Mouse (Mus musculus): ENCODE results near the gene Olfr279. TPM values are rescaled to one million over a fixed set of nuclear protein-coding genes. Genes with fewer than 3 reads are reported as not detected.

Olfr279 gene
- polyA plus RNA-seq, 1 experiment from 2014 or later, result not detected

GRCm38 (mm10) chr15:98479568-98480102, 12.6 kb upstream of the Olfr279 start:
- no peaks in the 10 kb centered on the region for H3K36me3 ChIP-seq (ENCODE audit: control insufficient read depth, insufficient read depth, low read length)
- no peak overlapping the region for H3K4me3 ChIP-seq (ENCODE audit: low read depth, low read length)
- no peak overlapping the region for H3K4me2 ChIP-seq (ENCODE audit: low read length)
- H3K27me3 ChIP-seq (replicated peaks; ENCODE audit: control insufficient read depth, insufficient read depth, low read length), result no peaks in the 10 kb centered on the region
- H3K9ac ChIP-seq (ENCODE audit: low read length), result no peak overlapping the region
- H3K9me3 ChIP-seq (replicated peaks; ENCODE audit: control insufficient read depth, low read length), result no peaks in the 10 kb centered on the region
- H3K27ac ChIP-seq (ENCODE audit: low read depth, low read length), result no peak overlapping the region
- H3K4me1 ChIP-seq (ENCODE audit: control insufficient read depth, insufficient read depth, low read length), result no peaks in the 10 kb centered on the region
- ATAC-seq (no peak), DNase-seq (ENCODE audit: low spot score) (no peak)
- WGBS, result 70% methylated on average over 7 of the region's 7 CpGs

- Histone ChIP-seq H3K36me3 (ENCODE audit: control insufficient read depth, insufficient read depth, low read length) (no peaks in the 10 kb centered on the region), H3K27me3 (replicated peaks; ENCODE audit: control insufficient read depth, insufficient read depth, low read length) (no peaks in the 10 kb centered on the region), H3K27ac (ENCODE audit: low read depth, low read length) (no peak within 1 kb of the TSS), H3K4me2 (ENCODE audit: low read length) (no peak within 1 kb of the TSS), H3K9me3 (replicated peaks; ENCODE audit: control insufficient read depth, low read length) (no peaks in the 10 kb centered on the region), H3K9ac (ENCODE audit: low read length) (no peak within 1 kb of the TSS), H3K4me1 (ENCODE audit: control insufficient read depth, insufficient read depth, low read length) (no peaks in the 10 kb centered on the region), H3K4me3 (ENCODE audit: low read depth, low read length) (no peak within 1 kb of the TSS)
- no peak for ATAC-seq
- DNase-seq (ENCODE audit: low spot score), result no peak
- 69% methylated on average over 3 of the region's 3 CpGs for WGBS
Observed at GRCm38 (mm10) chr15:98482701-98483100, 9.5 kb upstream of the Olfr279 start, which contains the start of gene Lalba. Lalba (minus strand) TSS chr15:98482721.

- H3K9ac ChIP-seq (ENCODE audit: low read length), result no peak overlapping the region
- H3K4me3 ChIP-seq (ENCODE audit: low read depth, low read length), result no peak overlapping the region
- H3K4me2 ChIP-seq (ENCODE audit: low read length), result no peak overlapping the region
- H3K9me3 ChIP-seq (replicated peaks; ENCODE audit: control insufficient read depth, low read length), result no peaks in the 10 kb centered on the region; the same call in 1 of the 2 replicates
- WGBS, result 83% methylated on average over 18 of the region's 18 CpGs
- no peaks in the 10 kb centered on the region for H3K4me1 ChIP-seq (ENCODE audit: control insufficient read depth, insufficient read depth, low read length)
- DNase-seq (ENCODE audit: low spot score) (no peak), ATAC-seq (no peak)
- no peak overlapping the region for H3K27ac ChIP-seq (ENCODE audit: low read depth, low read length)
- no peaks in the 10 kb centered on the region for H3K36me3 ChIP-seq (ENCODE audit: control insufficient read depth, insufficient read depth, low read length)
- no peaks in the 10 kb centered on the region for H3K27me3 ChIP-seq (replicated peaks; ENCODE audit: control insufficient read depth, insufficient read depth, low read length)
Observed at GRCm38 (mm10) chr15:98483907-98484886, 8.0 kb upstream of the Olfr279 start.

GRCm38 (mm10) chr15:98486433-98487021, 5.7 kb upstream of the Olfr279 start:
- Histone ChIP-seq H3K4me2 (ENCODE audit: low read length) (no peak overlapping the region), H3K27me3 (replicated peaks; ENCODE audit: control insufficient read depth, insufficient read depth, low read length) (no peaks in the 10 kb centered on the region), H3K9me3 (replicated peaks; ENCODE audit: control insufficient read depth, low read length) (no peaks in the 10 kb centered on the region; the same call in 1 of the 2 replicates), H3K4me3 (ENCODE audit: low read depth, low read length) (no peak overlapping the region), H3K9ac (ENCODE audit: low read length) (no peak overlapping the region), H3K27ac (ENCODE audit: low read depth, low read length) (no peak overlapping the region), H3K36me3 (ENCODE audit: control insufficient read depth, insufficient read depth, low read length) (no peaks in the 10 kb centered on the region), H3K4me1 (ENCODE audit: control insufficient read depth, insufficient read depth, low read length) (no peaks in the 10 kb centered on the region)
- 95% methylated on average over 8 of the region's 8 CpGs for WGBS
- ATAC-seq, result no peak
- DNase-seq (ENCODE audit: low spot score), result no peak

GRCm38 (mm10) chr15:98491332-98491731, 870 bp upstream of the Olfr279 start:
- Histone ChIP-seq H3K4me3 (ENCODE audit: low read depth, low read length) (no peak overlapping the region), H3K27ac (ENCODE audit: low read depth, low read length) (no peak overlapping the region), H3K9me3 (replicated peaks; ENCODE audit: control insufficient read depth, low read length) (no peaks in the 10 kb centered on the region; the same call in 1 of the 2 replicates), H3K9ac (ENCODE audit: low read length) (no peak overlapping the region), H3K4me1 (ENCODE audit: control insufficient read depth, insufficient read depth, low read length) (no peaks in the 10 kb centered on the region), H3K27me3 (replicated peaks; ENCODE audit: control insufficient read depth, insufficient read depth, low read length) (no peaks in the 10 kb centered on the region), H3K36me3 (ENCODE audit: control insufficient read depth, insufficient read depth, low read length) (no peaks in the 10 kb centered on the region), H3K4me2 (ENCODE audit: low read length) (no peak overlapping the region)
- no peak for ATAC-seq
- WGBS, result 87% methylated on average over 2 of the region's 2 CpGs
- DNase-seq (ENCODE audit: low spot score), result no peak

- no peak overlapping the region for H3K9ac ChIP-seq (ENCODE audit: low read length)
- ATAC-seq (no peak), DNase-seq (ENCODE audit: low spot score) (no peak)
- H3K27me3 ChIP-seq (replicated peaks; ENCODE audit: control insufficient read depth, insufficient read depth, low read length), result no peaks in the 10 kb centered on the region
- no peaks in the 10 kb centered on the region for H3K36me3 ChIP-seq (ENCODE audit: control insufficient read depth, insufficient read depth, low read length)
- no peaks in the 10 kb centered on the region for H3K9me3 ChIP-seq (replicated peaks; ENCODE audit: control insufficient read depth, low read length)
- no peak overlapping the region for H3K4me2 ChIP-seq (ENCODE audit: low read length)
- no peaks in the 10 kb centered on the region for H3K4me1 ChIP-seq (ENCODE audit: control insufficient read depth, insufficient read depth, low read length)
- H3K27ac ChIP-seq (ENCODE audit: low read depth, low read length), result no peak overlapping the region
- H3K4me3 ChIP-seq (ENCODE audit: low read depth, low read length), result no peak overlapping the region
- 95% methylated on average over 17 of the region's 17 CpGs for WGBS
Observed at GRCm38 (mm10) chr15:98497631-98498030, 5.4 kb downstream of the Olfr279 start.

GRCm38 (mm10) chr15:98503317-98503716, 11.1 kb downstream of the Olfr279 start:
- DNase-seq (ENCODE audit: low spot score) (no peak), ATAC-seq (no peak)
- H3K27ac ChIP-seq (ENCODE audit: low read depth, low read length), result no peak overlapping the region
- no peaks in the 10 kb centered on the region for H3K4me1 ChIP-seq (ENCODE audit: control insufficient read depth, insufficient read depth, low read length)
- no peak overlapping the region for H3K9ac ChIP-seq (ENCODE audit: low read length)
- WGBS, result 94% methylated on average over 3 of the region's 3 CpGs
- H3K36me3 ChIP-seq (ENCODE audit: control insufficient read depth, insufficient read depth, low read length), result no peaks in the 10 kb centered on the region
- H3K4me3 ChIP-seq (ENCODE audit: low read depth, low read length), result no peak overlapping the region
- no peaks in the 10 kb centered on the region for H3K27me3 ChIP-seq (replicated peaks; ENCODE audit: control insufficient read depth, insufficient read depth, low read length)
- H3K9me3 ChIP-seq (replicated peaks; ENCODE audit: control insufficient read depth, low read length), result no peaks in the 10 kb centered on the region
- H3K4me2 ChIP-seq (ENCODE audit: low read length), result no peak overlapping the region

GRCm38 (mm10) chr15:98504514-98504913, 12.3 kb downstream of the Olfr279 start:
- Histone ChIP-seq H3K36me3 (ENCODE audit: control insufficient read depth, insufficient read depth, low read length) (no peaks in the 10 kb centered on the region), H3K4me3 (ENCODE audit: low read depth, low read length) (no peak overlapping the region), H3K9ac (ENCODE audit: low read length) (no peak overlapping the region), H3K4me1 (ENCODE audit: control insufficient read depth, insufficient read depth, low read length) (no peaks in the 10 kb centered on the region), H3K9me3 (replicated peaks; ENCODE audit: control insufficient read depth, low read length) (no peaks in the 10 kb centered on the region), H3K4me2 (ENCODE audit: low read length) (no peak overlapping the region), H3K27ac (ENCODE audit: low read depth, low read length) (no peak overlapping the region), H3K27me3 (replicated peaks; ENCODE audit: control insufficient read depth, insufficient read depth, low read length) (no peaks in the 10 kb centered on the region)
- WGBS, result 11% methylated on average over 18 of the region's 18 CpGs
- DNase-seq (ENCODE audit: low spot score), result peak; percentile 67
- no peak for ATAC-seq

Measured in forebrain, embryonic 14.5 days (tissue).